Mouse (Mus musculus) neutrophil, adult 5-6 weeks (primary cell): ENCODE measurements at regions not wholly inside any gene's neighbourhood (a gene's known extent, or its start where the extent isn't known, plus 50 kb on each side); places are given as distances from the start of the nearest gene placed in this dataset.

Source experiments
- ATAC-seq: fragments of 151-379, 151-347 bp; 2 replicates; pipeline ENCODE4 v1.8.0; 2017; ENCODE audit warnings: mild to moderate bottlenecking, moderate TSS enrichment; ENCODE audit not compliant: insufficient number of reproducible peaks, poor library complexity, low FRiP score, severe bottlenecking; ENCODE audit errors: extremely low read depth

GRCm38 (mm10) chr3:37971240-37971639, 246.9 kb upstream of the Gm5148 start:
- ATAC-seq, result no peak

- ATAC-seq, result no peak
These were observed 244.4 kb upstream of the Gm5148 start for GRCm38 (mm10) chr3:37968654-37969053.

GRCm38 (mm10) chr3:37965221-37965620, 240.9 kb upstream of the Gm5148 start:
- no peak for ATAC-seq

GRCm38 (mm10) chr3:37964083-37964482, 239.8 kb upstream of the Gm5148 start:
- no peak for ATAC-seq

GRCm38 (mm10) chr3:37962811-37963210, 238.5 kb upstream of the Gm5148 start:
- ATAC-seq, result no peak

- no peak for ATAC-seq
These were observed 237.9 kb upstream of the Gm5148 start for GRCm38 (mm10) chr3:37962043-37962810.

GRCm38 (mm10) chr3:37958361-37958978, 234.2 kb upstream of the Gm5148 start:
- no peak for ATAC-seq

- ATAC-seq, result no peak
These were observed 232.3 kb upstream of the Gm5148 start for GRCm38 (mm10) chr3:37956543-37956942.

- no peak for ATAC-seq
These were observed 228.6 kb upstream of the Gm5148 start for GRCm38 (mm10) chr3:37952891-37953290.

- no peak for ATAC-seq
These were observed 228.0 kb upstream of the Gm5148 start for GRCm38 (mm10) chr3:37952251-37952650.

- no peak for ATAC-seq
These were observed 219.4 kb upstream of the Gm5148 start for GRCm38 (mm10) chr3:37943661-37944060.

GRCm38 (mm10) chr3:37940016-37940415, 215.7 kb upstream of the Gm5148 start:
- ATAC-seq, result no peak

- ATAC-seq, result no peak
These were observed 214.6 kb upstream of the Gm5148 start for GRCm38 (mm10) chr3:37938870-37939269.

- ATAC-seq, result no peak
These were observed 213.9 kb upstream of the Gm5148 start for GRCm38 (mm10) chr3:37938284-37938596.

- no peak for ATAC-seq
These were observed 213.3 kb upstream of the Gm5148 start for GRCm38 (mm10) chr3:37937381-37938283.

GRCm38 (mm10) chr3:37936251-37936931, 212.1 kb upstream of the Gm5148 start:
- ATAC-seq, result no peak

GRCm38 (mm10) chr3:37934905-37935708, 210.8 kb upstream of the Gm5148 start:
- no peak for ATAC-seq

GRCm38 (mm10) chr3:37934236-37934635, 209.9 kb upstream of the Gm5148 start:
- ATAC-seq, result no peak
